8 mouse cellular contexts compared by ENCODE assay signal in genomic region chr7:130834958-130835861, GRCm38 (mm10). TPM values are rescaled to one million over a fixed set of nuclear protein-coding genes. Genes with fewer than 3 reads are reported as not detected.
DNase-seq lines count a peak whose midpoint lies in the region; ATAC-seq and TF ChIP-seq lines count a peak whose summit lies in the region.

No protein-coding gene starts in this region.

- 20% methylated on average over 18 of the region's 18 CpGs for WGBS in embryonic facial prominence, embryonic 12.5 days
- 18% methylated on average over 18 of the region's 18 CpGs for WGBS in intestine, postnatal 0 days

- H3K4me2 ChIP-seq in embryonic facial prominence, embryonic 12.5 days (replicated peaks), result peak overlapping the region; percentile 21; the same call in 1 of the 2 replicates
- H3K4me2 ChIP-seq in intestine, postnatal 0 days (replicated peaks; ENCODE audit: low read depth), result peak overlapping the region; percentile 27; the same call in 1 of the 2 replicates

- no peaks in the 10 kb centered on the region for H3K9me3 ChIP-seq in embryonic facial prominence, embryonic 12.5 days
- H3K9me3 ChIP-seq in intestine, postnatal 0 days (ENCODE audit: control insufficient read depth), result no peaks in the 10 kb centered on the region

- H3K4me1 ChIP-seq in embryonic facial prominence, embryonic 12.5 days, result peaks cover 21% of the 10 kb centered on the region
- H3K4me1 ChIP-seq in intestine, postnatal 0 days (replicated peaks; ENCODE audit: control insufficient read depth, insufficient read depth, low read length), result peaks cover 3% of the 10 kb centered on the region; the same call in 1 of the 2 replicates

- no peaks in the 10 kb centered on the region for H3K36me3 ChIP-seq in embryonic facial prominence, embryonic 12.5 days
- no peaks in the 10 kb centered on the region for H3K36me3 ChIP-seq in intestine, postnatal 0 days (ENCODE audit: control insufficient read depth, insufficient read depth)

- H3K27me3 ChIP-seq in embryonic facial prominence, embryonic 12.5 days, result peaks cover 6% of the 10 kb centered on the region; the same call in 1 of the 2 replicates
- no peaks in the 10 kb centered on the region for H3K27me3 ChIP-seq in intestine, postnatal 0 days (replicated peaks; ENCODE audit: control insufficient read depth, insufficient read depth, low read length)

- no peak overlapping the region for H3K27ac ChIP-seq in embryonic facial prominence, embryonic 12.5 days
- peak overlapping the region; percentile 50 for H3K27ac ChIP-seq in intestine, postnatal 0 days (ENCODE audit: low read depth, low read length)

- peak; percentile 25 to 36 for DNase-seq in urinary bladder, postnatal 36 days (ENCODE audit: low spot score in 2 of 2)
- no peak for DNase-seq in urinary bladder, postnatal 10 days (ENCODE audit: low spot score)
- peak; percentile 34 for DNase-seq in lung, postnatal 10 days
- no peak for DNase-seq in spleen, adult 18-20 months
- no peak for DNase-seq in right cerebral cortex, postnatal 14 days
- no peak for DNase-seq in ovary, adult 18-20 months (ENCODE audit: low spot score)

- H3K4me3 ChIP-seq in embryonic facial prominence, embryonic 12.5 days, result no peak overlapping the region
- H3K4me3 ChIP-seq in intestine, postnatal 0 days (ENCODE audit: low read depth, low read length), result no peak overlapping the region

- ATAC-seq in embryonic facial prominence, embryonic 12.5 days (ENCODE audit: insufficient number of reproducible peaks, insufficient read depth, low FRiP score, low TSS enrichment), result no peak; the same call in 1 of the 2 replicates
- no peak for ATAC-seq in intestine, postnatal 0 days

- no peak for TF ChIP-seq CTCF in intestine, postnatal 0 days (IDR thresholded peaks at IDR 0.05; ENCODE audit: low read depth)

- H3K9ac ChIP-seq in embryonic facial prominence, embryonic 12.5 days, result no peak overlapping the region
- H3K9ac ChIP-seq in intestine, postnatal 0 days (ENCODE audit: low read depth, low read length), result no peak overlapping the region

RNA-seq across cellular contexts. Expression of gene Plekha1, which starts 30.3 kb away (rescaled TPM):
- polyA plus RNA-seq in embryonic facial prominence, embryonic 12.5 days (2016; fragmentation: Nextera tagmentation; extraction: Ambion mirVana), result 44.1 and 45.1 TPM in 2 replicates
- 29.6 and 30.2 TPM in 2 replicates for polyA plus RNA-seq in intestine, postnatal 0 days (2015; fragmentation: Nextera tagmentation; extraction: Ambion mirVana)

Comparison
In these comparisons a context has a peak if more than half of its experiments do, and no peak if none do; other contexts are left out.
1. DNase-seq: peak in urinary bladder, postnatal 36 days (2 of 2) and lung, postnatal 10 days (single experiment); none in urinary bladder, postnatal 10 days (single experiment), spleen, adult 18-20 months (0 of 2), right cerebral cortex, postnatal 14 days (single experiment) and ovary, adult 18-20 months (single experiment).